Mouse (Mus musculus) intestine, postnatal 0 days (tissue): ENCODE measurements around the gene Lrrc52. TPM values are rescaled to one million over a fixed set of nuclear protein-coding genes. Genes with fewer than 3 reads are reported as not detected.
A peak's percentile ranks its signal among the peaks of the same experiment; 100 is the strongest.

Experiments used
- ATAC-seq: fragments of 200-750 bp; cut with Nextera tagmentation; 2 replicates; pipeline ENCODE4 v1.8.0; 2017; ENCODE audit warnings: mild to moderate bottlenecking, moderate TSS enrichment, moderate library complexity
- H3K27ac ChIP-seq: fragments of 300-500 bp; sonication (generic); 2 replicates; pipeline ENCODE4 v1.5.1; 2014; ENCODE audit warnings: mild to moderate bottlenecking, low read depth, low read length, moderate library complexity
- H3K27me3 ChIP-seq: fragments of 300-500 bp; sonication (generic); replicated peaks from 2 replicates; pipeline ENCODE4 v1.6.1; 2014; ENCODE audit warnings: low read length, mixed read lengths; ENCODE audit not compliant: control insufficient read depth, insufficient read depth
- H3K36me3 ChIP-seq: fragments of 300-500 bp; sonication (generic); 2 replicates; pipeline ENCODE4 v1.6.1; 2014; ENCODE audit warnings: mild to moderate bottlenecking, moderate library complexity; ENCODE audit not compliant: control insufficient read depth, insufficient read depth
- H3K4me1 ChIP-seq: fragments of 300-500 bp; sonication (generic); replicated peaks from 2 replicates; pipeline ENCODE4 v1.6.1; 2014; ENCODE audit warnings: antibody characterized with exemption, low read length, mixed read lengths; ENCODE audit not compliant: control insufficient read depth, insufficient read depth
- H3K4me2 ChIP-seq: fragments of 300-500 bp; sonication (generic); replicated peaks from 2 replicates; pipeline ENCODE4 v1.6.1; 2014; ENCODE audit warnings: low read depth, mild to moderate bottlenecking, moderate library complexity
- H3K4me3 ChIP-seq: fragments of 300-500 bp; sonication (generic); 2 replicates; pipeline ENCODE4 v1.5.1; 2014; ENCODE audit warnings: low read depth, low read length
- H3K9ac ChIP-seq: fragments of 300-500 bp; sonication (generic); 2 replicates; pipeline ENCODE4 v1.6.1; 2014; ENCODE audit warnings: mild to moderate bottlenecking, low read depth, low read length
- H3K9me3 ChIP-seq: fragments of 300-500 bp; sonication (generic); 2 replicates; pipeline ENCODE4 v1.6.1; 2016; ENCODE audit warnings: mixed run types; ENCODE audit not compliant: control insufficient read depth
- CTCF ChIP-seq: sonication (generic); IDR thresholded peaks from 2 replicates; pipeline ENCODE4 v1.5.1; 2016; ENCODE audit warnings: low read depth, mild to moderate bottlenecking, control low read depth, antibody characterized with exemption, moderate library complexity
- WGBS: fragments of 180-500 bp; shearing (Covaris S2); extraction: QIAGEN DNeasy Blood & Tissue Kit; methylation state at CpG from one replicate; pipeline ENCODE4 v1.1.7; 2014; 5-methylcytosine and 5-hydroxymethylcytosine counted together
- polyA plus RNA-seq: library from polyadenylated mRNA; unstranded; fragments of >200 nt; fragmentation: Nextera tagmentation; extraction: Ambion mirVana; gene quantifications from 2 replicates; pipeline ENCODE4 v1.2.1, GENCODE M21; 2015

The Lrrc52 gene
- polyA plus RNA-seq, 1 experiment from 2014 or later: not detected

- H3K4me1 ChIP-seq: no peaks in the 10 kb centered on the region
- no peaks in the 10 kb centered on the region for H3K36me3 ChIP-seq
- no peak overlapping the region for H3K27ac ChIP-seq
- no peaks in the 10 kb centered on the region for H3K27me3 ChIP-seq
- ATAC-seq: no peak
- H3K4me3 ChIP-seq: no peak overlapping the region
- H3K4me2 ChIP-seq: no peak overlapping the region
- TF ChIP-seq CTCF: no peak
- no peaks in the 10 kb centered on the region for H3K9me3 ChIP-seq
- H3K9ac ChIP-seq: no peak overlapping the region
- WGBS: 60% methylated on average over 3 of the region's 3 CpGs
Measured at GRCm38 (mm10) chr1:167457311-167457710, 9.3 kb downstream of the Lrrc52 start.

- no peaks in the 10 kb centered on the region for H3K27me3 ChIP-seq
- H3K4me1 ChIP-seq: no peaks in the 10 kb centered on the region
- H3K4me2 ChIP-seq: no peak overlapping the region
- 72% methylated on average over 3 of the region's 3 CpGs for WGBS
- no peaks in the 10 kb centered on the region for H3K36me3 ChIP-seq
- no peak for ATAC-seq
- H3K9me3 ChIP-seq: no peaks in the 10 kb centered on the region
- H3K4me3 ChIP-seq: no peak overlapping the region
- no peak overlapping the region for H3K9ac ChIP-seq
- no peak for TF ChIP-seq CTCF
- no peak overlapping the region for H3K27ac ChIP-seq
Measured at GRCm38 (mm10) chr1:167453048-167453447, 13.5 kb downstream of the Lrrc52 start.

GRCm38 (mm10) chr1:167452456-167452855, 14.1 kb downstream of the Lrrc52 start:
- no peak for ATAC-seq
- H3K36me3 ChIP-seq: no peaks in the 10 kb centered on the region
- H3K27me3 ChIP-seq: no peaks in the 10 kb centered on the region
- no peak overlapping the region for H3K9ac ChIP-seq
- 72% methylated on average over 6 of the region's 6 CpGs for WGBS
- H3K4me1 ChIP-seq: no peaks in the 10 kb centered on the region
- no peaks in the 10 kb centered on the region for H3K9me3 ChIP-seq
- H3K4me3 ChIP-seq: no peak overlapping the region
- no peak overlapping the region for H3K4me2 ChIP-seq
- no peak overlapping the region for H3K27ac ChIP-seq
- no peak for TF ChIP-seq CTCF

GRCm38 (mm10) chr1:167448598-167448997, 18.0 kb downstream of the Lrrc52 start:
- Histone ChIP-seq H3K4me1 (no peaks in the 10 kb centered on the region), H3K4me3 (no peak overlapping the region), H3K27me3 (no peaks in the 10 kb centered on the region), H3K9me3 (no peaks in the 10 kb centered on the region), H3K27ac (no peak overlapping the region), H3K4me2 (no peak overlapping the region), H3K36me3 (no peaks in the 10 kb centered on the region), H3K9ac (no peak overlapping the region)
- TF ChIP-seq CTCF: no peak
- WGBS: 47% methylated on average over 7 of the region's 7 CpGs
- ATAC-seq: no peak

GRCm38 (mm10) chr1:167448088-167448487, 18.5 kb downstream of the Lrrc52 start:
- H3K36me3 ChIP-seq: no peaks in the 10 kb centered on the region
- H3K9me3 ChIP-seq: no peaks in the 10 kb centered on the region
- H3K27ac ChIP-seq: no peak overlapping the region
- H3K9ac ChIP-seq: no peak overlapping the region
- H3K27me3 ChIP-seq: no peaks in the 10 kb centered on the region
- no peaks in the 10 kb centered on the region for H3K4me1 ChIP-seq
- no peak for ATAC-seq
- H3K4me3 ChIP-seq: no peak overlapping the region
- 67% methylated on average over 6 of the region's 6 CpGs for WGBS
- TF ChIP-seq CTCF: 0 out of 2 replicates have a peak, but pooled peaks have one; percentile 8
- H3K4me2 ChIP-seq: no peak overlapping the region

- TF ChIP-seq CTCF: no peak
- H3K4me2 ChIP-seq: no peak overlapping the region
- no peak overlapping the region for H3K27ac ChIP-seq
- WGBS: 82% methylated on average over 6 of the region's 6 CpGs
- no peaks in the 10 kb centered on the region for H3K4me1 ChIP-seq
- H3K9ac ChIP-seq: no peak overlapping the region
- ATAC-seq: no peak
- H3K9me3 ChIP-seq: no peaks in the 10 kb centered on the region
- H3K36me3 ChIP-seq: no peaks in the 10 kb centered on the region
- H3K4me3 ChIP-seq: no peak overlapping the region
- H3K27me3 ChIP-seq: no peaks in the 10 kb centered on the region
Measured at GRCm38 (mm10) chr1:167446516-167446915, 20.1 kb downstream of the Lrrc52 start.

- TF ChIP-seq CTCF: no peak
- no peak overlapping the region for H3K27ac ChIP-seq
- no peaks in the 10 kb centered on the region for H3K9me3 ChIP-seq
- no peak overlapping the region for H3K9ac ChIP-seq
- H3K27me3 ChIP-seq: no peaks in the 10 kb centered on the region
- H3K4me2 ChIP-seq: no peak overlapping the region
- ATAC-seq: no peak
- no peak overlapping the region for H3K4me3 ChIP-seq
- no peaks in the 10 kb centered on the region for H3K4me1 ChIP-seq
- H3K36me3 ChIP-seq: no peaks in the 10 kb centered on the region
- 68% methylated on average over 4 of the region's 4 CpGs for WGBS
Measured at GRCm38 (mm10) chr1:167445167-167445566, 21.4 kb downstream of the Lrrc52 start.
